2 mouse cellular contexts compared by ENCODE assay signal in genomic region chr15:94488028-94488427, GRCm38 (mm10). TPM values are rescaled to one million over a fixed set of nuclear protein-coding genes. Genes with fewer than 3 reads are reported as not detected.
"Had no signal": no experiment of that assay in that cellular context is flagged by ENCODE, and none has a peak within 500 bp of the region (broad histone marks: within the 10 kb centered on the region; RNA-seq: fewer than 3 reads in every experiment).

No protein-coding gene starts in this region.

RNA-seq across cellular contexts. Expression of gene Adamts20, which starts 22.8 kb away (rescaled TPM):
- total RNA-seq: neutrophil, adult 5-6 weeks had no signal
- polyA plus RNA-seq: small intestine, adult 2 months had no signal
